Mouse (Mus musculus) telencephalon, adult 2 months (tissue): ENCODE data around the gene Cyp3a57.
"Not testable (repeated sequence)": the region's sequence is repeated elsewhere in the genome, so short reads cannot be mapped to it uniquely, and the experiment has no call there.

ENCODE experiments used
- DNase-seq: peaks from one replicate; pipeline ENCODE4 v3.0.0-alpha.2; 2011; ENCODE audit warnings: low read depth, low spot score

The Cyp3a57 gene

GRCm38 (mm10) chr5:145344941-145345340 lies at the start of gene Cyp3a57:
TSS of gene Cyp3a57 (plus strand) at chr5:145345279.
- no peak for DNase-seq

- no peak for DNase-seq
Measured at GRCm38 (mm10) chr5:145300469-145300868, 44.6 kb upstream of the Cyp3a57 start.

GRCm38 (mm10) chr5:145301796-145302195 lies 43.3 kb upstream of the Cyp3a57 start:
- not testable (repeated sequence) for DNase-seq

GRCm38 (mm10) chr5:145302424-145302823 lies 42.7 kb upstream of the Cyp3a57 start:
- no peak for DNase-seq

- DNase-seq, result not testable (repeated sequence)
Measured at GRCm38 (mm10) chr5:145306953-145307352, 38.1 kb upstream of the Cyp3a57 start.

- DNase-seq, result not testable (repeated sequence)
Measured at GRCm38 (mm10) chr5:145307811-145308210, 37.3 kb upstream of the Cyp3a57 start.

- no peak for DNase-seq
Measured at GRCm38 (mm10) chr5:145313845-145314244, 31.2 kb upstream of the Cyp3a57 start.

- no peak for DNase-seq
Measured at GRCm38 (mm10) chr5:145317141-145317540, 27.9 kb upstream of the Cyp3a57 start.

- DNase-seq, result peak; percentile 27
Measured at GRCm38 (mm10) chr5:145338756-145339155, 6.3 kb upstream of the Cyp3a57 start.

- DNase-seq, result no peak
Measured at GRCm38 (mm10) chr5:145349697-145350096, 4.6 kb downstream of the Cyp3a57 start.

- no peak for DNase-seq
Measured at GRCm38 (mm10) chr5:145353081-145353480, 8.0 kb downstream of the Cyp3a57 start.

GRCm38 (mm10) chr5:145415416-145415815 lies 70.3 kb downstream of the Cyp3a57 start:
- DNase-seq, result not testable (repeated sequence)

GRCm38 (mm10) chr5:145422287-145422686 lies 77.2 kb downstream of the Cyp3a57 start:
- DNase-seq, result no peak

GRCm38 (mm10) chr5:145431004-145431403 lies 85.9 kb downstream of the Cyp3a57 start:
- DNase-seq, result no peak

GRCm38 (mm10) chr5:145433688-145434087 lies 88.6 kb downstream of the Cyp3a57 start:
- DNase-seq, result no peak
